Mouse (Mus musculus) cortical plate, adult 2 months (tissue): ENCODE measurements around the gene Olfr1378.

Source experiments
- CTCF ChIP-seq: fragments of 200-500 bp; IDR thresholded peaks from 2 replicates; pipeline ENCODE4 v1.5.1; 2011; ENCODE audit warnings: mild to moderate bottlenecking, control low read depth, low read length; ENCODE audit not compliant: insufficient read depth; ENCODE audit errors: extremely low read depth
- POLR2A ChIP-seq: fragments of 200-500 bp; IDR thresholded peaks from 2 replicates; pipeline ENCODE4 v1.6.1; 2011; ENCODE audit warnings: mild to moderate bottlenecking, low read length, control low read depth; ENCODE audit not compliant: insufficient read depth; ENCODE audit errors: extremely low read depth

- TF ChIP-seq CTCF = no peak
- no peak for TF ChIP-seq POLR2A
Observed at GRCm38 (mm10) chr11:50943506-50943905, 22.8 kb upstream of the Olfr1378 start, which contains the start of gene 4933414I15Rik.
